Comparison of ENCODE assay signal across 24 mouse cellular contexts in genomic region chr13:108490872-108491271, GRCm38 (mm10). TPM values are rescaled to one million over a fixed set of nuclear protein-coding genes. Genes with fewer than 3 reads are reported as not detected.
DNase-seq lines count a peak whose midpoint lies in the region; ATAC-seq and TF ChIP-seq lines count a peak whose summit lies in the region.
"Had no signal": no experiment of that assay in that cellular context is flagged by ENCODE, and none has a peak within 500 bp of the region (broad histone marks: within the 10 kb centered on the region; RNA-seq: fewer than 3 reads in every experiment).

No protein-coding gene starts in this region.

- H3K4me2 ChIP-seq in limb, embryonic 13.5 days (replicated peaks), result no peak overlapping the region
- no peak overlapping the region for H3K4me2 ChIP-seq in limb, embryonic 15.5 days
- H3K4me2 ChIP-seq: embryonic facial prominence, embryonic 12.5 days; embryonic facial prominence, embryonic 15.5 days; forebrain, embryonic 13.5 days; forebrain, embryonic 15.5 days had no signal

- H3K27ac ChIP-seq in limb, embryonic 13.5 days, result 0 out of 2 replicates have a peak overlapping the region, but pooled peaks have one; percentile 11
- H3K27ac ChIP-seq in limb, embryonic 10.5 days, result no peak overlapping the region
- peak overlapping the region; percentile 40; the same call in 1 of the 2 replicates for H3K27ac ChIP-seq in embryonic fibroblast, embryonic 13.5 days (ENCODE audit: insufficient read depth, low read length)
- H3K27ac ChIP-seq in limb, embryonic 15.5 days, result no peak overlapping the region
- H3K27ac ChIP-seq in left cerebral cortex, adult 2 months, result no peak overlapping the region
- H3K27ac ChIP-seq: embryonic facial prominence, embryonic 12.5 days; embryonic facial prominence, embryonic 15.5 days; forebrain, embryonic 13.5 days; forebrain, embryonic 15.5 days had no signal

- TF ChIP-seq POLR2A in embryonic fibroblast, embryonic 13.5 days (IDR thresholded peaks at IDR 0.05; ENCODE audit: low read depth, low read length), result no peak

- intact Hi-C loops in left cerebral cortex, adult 2 months (cut with DNase I), result no loop called here

- H3K4me3 ChIP-seq in limb, embryonic 13.5 days, result no peak overlapping the region
- H3K4me3 ChIP-seq in limb, embryonic 10.5 days, result no peak overlapping the region
- H3K4me3 ChIP-seq in embryonic fibroblast, embryonic 13.5 days (ENCODE audit: insufficient read depth, low read length), result no peak overlapping the region
- H3K4me3 ChIP-seq in limb, embryonic 15.5 days, result no peak overlapping the region
- no peak overlapping the region for H3K4me3 ChIP-seq in left cerebral cortex, adult 2 months
- H3K4me3 ChIP-seq: embryonic facial prominence, embryonic 12.5 days; embryonic facial prominence, embryonic 15.5 days; forebrain, embryonic 13.5 days; forebrain, embryonic 15.5 days had no signal

- no peak overlapping the region for H3K9ac ChIP-seq in limb, embryonic 13.5 days
- H3K9ac ChIP-seq in limb, embryonic 15.5 days, result no peak overlapping the region
- H3K9ac ChIP-seq: embryonic facial prominence, embryonic 12.5 days; embryonic facial prominence, embryonic 15.5 days; forebrain, embryonic 13.5 days; forebrain, embryonic 15.5 days; forebrain, postnatal 0 days had no signal

- no peak for DNase-seq in frontal cortex, postnatal 10 days (ENCODE audit: low spot score in 2 of 2)
- no peak for DNase-seq in limb, embryonic 10.5 days (ENCODE audit: low spot score)
- no peak for DNase-seq in heart, adult 8-10 months (ENCODE audit: low spot score)
- no peak for DNase-seq in left cerebral cortex, adult 2 months (ENCODE audit: extremely low spot score in 1 of 2, low spot score in 2 of 2)
- DNase-seq: adrenal gland, adult 8-10 months; adrenal gland, postnatal 25 days; cerebellum, adult 11 months; cerebellum, adult 18-20 months; cerebellum, adult 8-10 months; cerebellum, adult 9-11 months; cerebellum, postnatal 14 days; cerebellum, postnatal 36 days; embryo, embryonic 11 days; forebrain, postnatal 0 days had no signal

- WGBS in limb, embryonic 13.5 days, result 76% methylated on average over 2 of the region's 2 CpGs
- 95% methylated on average over 2 of the region's 2 CpGs for WGBS in limb, embryonic 10.5 days
- 55% methylated on average over 2 of the region's 2 CpGs for WGBS in limb, embryonic 15.5 days

- H3K4me1 ChIP-seq in limb, embryonic 13.5 days, result no peaks in the 10 kb centered on the region
- H3K4me1 ChIP-seq in limb, embryonic 10.5 days, result no peaks in the 10 kb centered on the region
- no peaks in the 10 kb centered on the region for H3K4me1 ChIP-seq in embryonic fibroblast, embryonic 13.5 days (ENCODE audit: control insufficient read depth, insufficient read depth, low read length)
- H3K4me1 ChIP-seq in limb, embryonic 15.5 days, result no peaks in the 10 kb centered on the region
- H3K4me1 ChIP-seq: embryonic facial prominence, embryonic 12.5 days; embryonic facial prominence, embryonic 15.5 days; forebrain, embryonic 13.5 days; forebrain, embryonic 15.5 days had no signal

- no peaks in the 10 kb centered on the region for H3K27me3 ChIP-seq in limb, embryonic 13.5 days
- H3K27me3 ChIP-seq in limb, embryonic 10.5 days (ENCODE audit: low read depth, poor library complexity, severe bottlenecking), result no peaks in the 10 kb centered on the region
- H3K27me3 ChIP-seq in limb, embryonic 15.5 days, result no peaks in the 10 kb centered on the region
- H3K27me3 ChIP-seq: embryonic facial prominence, embryonic 12.5 days; embryonic facial prominence, embryonic 15.5 days; forebrain, embryonic 13.5 days; forebrain, embryonic 15.5 days; Patski had no signal

- H3K9me3 ChIP-seq in limb, embryonic 13.5 days, result no peaks in the 10 kb centered on the region
- no peaks in the 10 kb centered on the region for H3K9me3 ChIP-seq in limb, embryonic 10.5 days (replicated peaks)
- no peaks in the 10 kb centered on the region for H3K9me3 ChIP-seq in limb, embryonic 15.5 days
- H3K9me3 ChIP-seq: embryonic facial prominence, embryonic 12.5 days; embryonic facial prominence, embryonic 15.5 days; forebrain, embryonic 13.5 days; forebrain, embryonic 15.5 days had no signal

- TF ChIP-seq CTCF in embryonic fibroblast, embryonic 13.5 days (IDR thresholded peaks at IDR 0.05; ENCODE audit: borderline replicate concordance, insufficient read depth, low read length), result no peak
- no peak; the same call in 1 of the 2 replicates for TF ChIP-seq CTCF in left cerebral cortex, adult 2 months (IDR thresholded peaks at IDR 0.05)

- no peaks in the 10 kb centered on the region for H3K36me3 ChIP-seq in limb, embryonic 13.5 days
- no peaks in the 10 kb centered on the region for H3K36me3 ChIP-seq in limb, embryonic 10.5 days
- no peaks in the 10 kb centered on the region for H3K36me3 ChIP-seq in limb, embryonic 15.5 days
- H3K36me3 ChIP-seq: embryonic facial prominence, embryonic 12.5 days; embryonic facial prominence, embryonic 15.5 days; forebrain, embryonic 15.5 days had no signal

- peak; percentile 50 for ATAC-seq in frontal cortex, adult (ENCODE audit: low TSS enrichment)
- no peak for ATAC-seq in limb, embryonic 13.5 days (ENCODE audit: low FRiP score, low read depth)
- peak; percentile 55 for ATAC-seq in limb, embryonic 15.5 days (ENCODE audit: insufficient number of reproducible peaks, low FRiP score, low TSS enrichment, low read depth)
- ATAC-seq: activated CD4-positive, CD25-positive, alpha-beta regulatory T cell, adult 4 months; forebrain, embryonic 13.5 days; forebrain, embryonic 15.5 days; forebrain, postnatal 0 days; Patski had no signal

RNA-seq across cellular contexts. Expression of gene Pde4d, which starts 41.1 kb away (rescaled TPM):
- 20.8 and 22.3 TPM in 2 replicates for polyA plus RNA-seq in limb, embryonic 13.5 days (2015; fragmentation: Nextera tagmentation; extraction: Ambion mirVana)
- 22.7 and 24.3 TPM in 2 replicates for polyA plus RNA-seq in limb, embryonic 10.5 days (2016; fragmentation: Nextera tagmentation; extraction: Ambion mirVana)
- polyA plus RNA-seq in embryonic fibroblast, embryonic 13.5 days (2011; ENCODE audit: insufficient read length, low read depth, missing spikeins), result 26.9 and 37.0 TPM in 2 replicates
- polyA plus RNA-seq in limb, embryonic 15.5 days (2015; fragmentation: Nextera tagmentation; extraction: Ambion mirVana), result 17.7 and 19.8 TPM in 2 replicates
- 10 to 100 TPM; 35.5 to 45.7 (median 42.5) TPM for total RNA-seq in heart, adult 8-10 months (2022)
- total RNA-seq in left cerebral cortex, adult 2 months (2021), result 100 to 1,000 TPM; 116 to 121 TPM

Comparison
In these comparisons a context has a peak if more than half of its experiments do, and no peak if none do; other contexts are left out.
1. H3K27ac ChIP-seq: peak in limb, embryonic 13.5 days (single experiment) and embryonic fibroblast, embryonic 13.5 days (single experiment); none in limb, embryonic 10.5 days (single experiment), limb, embryonic 15.5 days (single experiment) and left cerebral cortex, adult 2 months (single experiment).